Mouse (Mus musculus): ENCODE measurements at regions not wholly inside any gene's neighbourhood (a gene's known extent, or its start where the extent isn't known, plus 50 kb on each side); places are given as distances from the start of the nearest gene placed in this dataset.
A peak's percentile ranks its signal among the peaks of the same experiment; 100 is the strongest.

DNA sequence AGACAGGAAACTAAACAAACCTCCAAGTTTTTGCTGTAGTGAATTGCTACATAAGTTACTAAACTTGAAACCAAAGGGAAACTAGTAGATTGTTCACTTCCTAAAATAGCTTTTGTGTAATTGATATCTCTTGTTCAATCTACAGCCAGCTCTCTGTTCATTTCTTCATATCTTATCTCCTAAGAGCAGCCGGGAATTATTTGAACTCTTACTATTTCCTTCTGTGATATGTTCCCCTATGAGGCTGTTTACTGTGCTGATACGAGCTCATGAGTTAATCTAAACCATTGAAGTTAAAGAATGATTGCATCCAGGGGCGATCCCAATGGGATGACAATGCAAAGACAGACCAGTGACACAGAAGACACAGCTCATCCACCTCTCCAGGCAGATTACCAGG lies 140.7 kb downstream of the Cd55b start:
- no peak for TF ChIP-seq CTCF (IDR thresholded peaks at IDR 0.05; ENCODE audit: low read depth)
- peak; percentile 82 for TF ChIP-seq EP300 (IDR thresholded peaks at IDR 0.05; ENCODE audit: low read depth)

All from liver, postnatal 0 days (tissue).